ENCODE assay signal across 36 mouse cellular contexts in genomic region chr6:41518017-41518524, GRCm38 (mm10). TPM values are rescaled to one million over a fixed set of nuclear protein-coding genes. Genes with fewer than 3 reads are reported as not detected.
DNase-seq lines count a peak whose midpoint lies in the region; ATAC-seq and TF ChIP-seq lines count a peak whose summit lies in the region.
"Had no signal": no experiment of that assay in that cellular context is flagged by ENCODE, and none has a peak within 500 bp of the region (broad histone marks: within the 10 kb centered on the region; RNA-seq: fewer than 3 reads in every experiment).

No protein-coding gene starts in this region.

- H3K4me3 ChIP-seq in midbrain, postnatal 0 days (ENCODE audit: low read depth, low read length): no peak overlapping the region
- H3K4me3 ChIP-seq in midbrain, embryonic 10.5 days: no peak overlapping the region
- H3K4me3 ChIP-seq: forebrain, embryonic 13.5 days; heart, adult 2 months; limb, embryonic 15.5 days; lung, embryonic 15.5 days; neural tube, embryonic 13.5 days had no signal

- no peak overlapping the region for H3K4me2 ChIP-seq in midbrain, postnatal 0 days (ENCODE audit: low read depth, low read length, poor library complexity, severe bottlenecking)
- H3K4me2 ChIP-seq: forebrain, embryonic 13.5 days; hindbrain, embryonic 14.5 days; limb, embryonic 15.5 days; lung, embryonic 15.5 days; midbrain, embryonic 11.5 days; neural tube, embryonic 13.5 days had no signal

- TF ChIP-seq CTCF in midbrain, postnatal 0 days (IDR thresholded peaks at IDR 0.05): no peak

- peak; percentile 81 for ATAC-seq in granulocyte monocyte progenitor cell, adult 5-6 weeks (replicated peaks; ENCODE audit: poor library complexity, severe bottlenecking)
- ATAC-seq in midbrain, postnatal 0 days (ENCODE audit: low FRiP score): no peak
- ATAC-seq: forebrain, embryonic 13.5 days; inflammation-experienced regulatory T-cells, adult 6 months had no signal

- no peaks in the 10 kb centered on the region for H3K4me1 ChIP-seq in midbrain, postnatal 0 days (ENCODE audit: insufficient read depth, low read length)
- no peaks in the 10 kb centered on the region for H3K4me1 ChIP-seq in midbrain, embryonic 10.5 days
- H3K4me1 ChIP-seq: forebrain, embryonic 13.5 days; limb, embryonic 15.5 days; lung, embryonic 15.5 days; neural tube, embryonic 13.5 days had no signal

- H3K9ac ChIP-seq in midbrain, postnatal 0 days (replicated peaks; ENCODE audit: low read length, poor library complexity, severe bottlenecking): no peak overlapping the region
- H3K9ac ChIP-seq: forebrain, embryonic 13.5 days; hindbrain, embryonic 14.5 days; limb, embryonic 15.5 days; liver, embryonic 14.5 days; lung, embryonic 15.5 days; neural tube, embryonic 13.5 days had no signal

- H3K9me3 ChIP-seq in midbrain, postnatal 0 days (ENCODE audit: low read length): no peaks in the 10 kb centered on the region
- no peaks in the 10 kb centered on the region for H3K9me3 ChIP-seq in midbrain, embryonic 10.5 days (replicated peaks)
- H3K9me3 ChIP-seq: forebrain, embryonic 13.5 days; limb, embryonic 15.5 days; lung, embryonic 15.5 days; neural tube, embryonic 13.5 days had no signal

- H3K27me3 ChIP-seq in midbrain, postnatal 0 days (ENCODE audit: insufficient read depth, low read length): no peaks in the 10 kb centered on the region
- no peaks in the 10 kb centered on the region for H3K27me3 ChIP-seq in midbrain, embryonic 10.5 days (ENCODE audit: low read depth, poor library complexity, severe bottlenecking)
- H3K27me3 ChIP-seq: forebrain, embryonic 13.5 days; limb, embryonic 15.5 days; lung, embryonic 15.5 days; neural tube, embryonic 13.5 days had no signal

- 84% methylated on average over 6 of the region's 6 CpGs for WGBS in midbrain, postnatal 0 days
- 84% methylated on average over 6 of the region's 6 CpGs for WGBS in midbrain, embryonic 10.5 days

- DNase-seq in frontal cortex, postnatal 36 days (ENCODE audit: low spot score in 2 of 2): peak; percentile 15 to 17
- DNase-seq in frontal cortex, postnatal 14 days (ENCODE audit: low spot score in 2 of 2): no peak
- DNase-seq in brain, adult 2 months (ENCODE audit: low read depth, low spot score): peak; percentile 50
- DNase-seq in telencephalon, adult 2 months (ENCODE audit: low read depth, low spot score): peak; percentile 18
- no peak for DNase-seq in midbrain, postnatal 0 days (ENCODE audit: low spot score)
- no peak for DNase-seq in adrenal gland, postnatal 10 days
- no peak for DNase-seq in midbrain, embryonic 10.5 days (ENCODE audit: low spot score)
- DNase-seq: adrenal gland, postnatal 36 days; B cell, adult 2 months; cerebellum, adult 11 months; cerebellum, postnatal 10 days; gastrocnemius, postnatal 14 days; heart, adult 2 months; heart, postnatal 36 days; kidney, adult 18-20 months; layer of hippocampus, adult 9-11 months; lung, postnatal 36 days; thymus, adult 2 months had no signal

- no peak overlapping the region for H3K27ac ChIP-seq in midbrain, postnatal 0 days (ENCODE audit: low read depth, low read length)
- H3K27ac ChIP-seq in midbrain, embryonic 10.5 days (replicated peaks): no peak overlapping the region
- H3K27ac ChIP-seq: forebrain, embryonic 13.5 days; heart, adult 2 months; hindbrain, embryonic 14.5 days; kidney, postnatal 0 days; limb, embryonic 15.5 days; liver, embryonic 14.5 days; lung, embryonic 15.5 days; neural tube, embryonic 13.5 days had no signal

- no peaks in the 10 kb centered on the region for H3K36me3 ChIP-seq in midbrain, postnatal 0 days (ENCODE audit: insufficient read depth, low read length)
- no peaks in the 10 kb centered on the region for H3K36me3 ChIP-seq in midbrain, embryonic 10.5 days
- H3K36me3 ChIP-seq: limb, embryonic 15.5 days; lung, embryonic 15.5 days; neural tube, embryonic 13.5 days had no signal

RNA-seq across cellular contexts. Expression of gene Prss2, which starts 3.5 kb away (rescaled TPM):
- not detected in 2 replicates for total RNA-seq in granulocyte monocyte progenitor cell, adult 5-6 weeks (2014; fragmentation: Nextera tagmentation)
- not detected in 2 replicates for total RNA-seq in granulocyte monocyte progenitor cell, adult 5-6 weeks (2017)
- total RNA-seq in midbrain, postnatal 0 days (2014; rRNA removed): not detected in 2 replicates
- polyA plus RNA-seq in midbrain, postnatal 0 days (2015; fragmentation: Nextera tagmentation; extraction: Ambion mirVana): not detected in 2 replicates
- not detected for total RNA-seq in adrenal gland, postnatal 10 days (2021)
- polyA plus RNA-seq in midbrain, embryonic 10.5 days (2016; fragmentation: Nextera tagmentation; extraction: Ambion mirVana): not detected in 2 replicates
- total RNA-seq: adrenal gland, postnatal 36 days; gastrocnemius, postnatal 14 days; heart, adult 2 months; heart, postnatal 36 days; left cerebral cortex, adult 18-20 months; left cerebral cortex, postnatal 36 days had no signal
- polyA plus RNA-seq: embryonic facial prominence, embryonic 11.5 days; forebrain, embryonic 13.5 days; heart, adult 2 months; heart, embryonic 14.5 days; hindbrain, embryonic 14.5 days; kidney, postnatal 0 days; limb, embryonic 15.5 days; lung, embryonic 15.5 days; midbrain, embryonic 11.5 days; neural tube, embryonic 13.5 days had no signal

RNA-seq across cellular contexts. Expression of gene Prss1, which starts 59.3 kb away (rescaled TPM):
- total RNA-seq in granulocyte monocyte progenitor cell, adult 5-6 weeks (2014; fragmentation: Nextera tagmentation): not detected in 2 replicates
- total RNA-seq in granulocyte monocyte progenitor cell, adult 5-6 weeks (2017): not detected in 2 replicates
- total RNA-seq in midbrain, postnatal 0 days (2014; rRNA removed): not detected in 2 replicates
- polyA plus RNA-seq in midbrain, postnatal 0 days (2015; fragmentation: Nextera tagmentation; extraction: Ambion mirVana): not detected in 2 replicates
- not detected for total RNA-seq in adrenal gland, postnatal 10 days (2021)
- not detected in 2 replicates for polyA plus RNA-seq in midbrain, embryonic 10.5 days (2016; fragmentation: Nextera tagmentation; extraction: Ambion mirVana)
- total RNA-seq: adrenal gland, postnatal 36 days; gastrocnemius, postnatal 14 days; heart, adult 2 months; heart, postnatal 36 days; left cerebral cortex, adult 18-20 months; left cerebral cortex, postnatal 36 days had no signal
- polyA plus RNA-seq: embryonic facial prominence, embryonic 11.5 days; frontal cortex, adult 2 months; heart, adult 2 months; heart, embryonic 14.5 days; hindbrain, embryonic 14.5 days; inflammation-experienced regulatory T-cells, adult 6 months; kidney, postnatal 0 days; large intestine, adult 2 months; limb, embryonic 15.5 days; liver, embryonic 14.5 days; lung, embryonic 15.5 days; midbrain, embryonic 11.5 days; neural tube, embryonic 13.5 days; small intestine, adult 2 months; urinary bladder, adult 2 months had no signal

Comparison
In these comparisons a context has a peak if more than half of its experiments do, and no peak if none do; other contexts are left out.
1. DNase-seq: peak in frontal cortex, postnatal 36 days (2 of 2), brain, adult 2 months (single experiment) and telencephalon, adult 2 months (single experiment); none in frontal cortex, postnatal 14 days (0 of 2), midbrain, postnatal 0 days (single experiment), adrenal gland, postnatal 10 days (single experiment) and midbrain, embryonic 10.5 days (single experiment).